Mouse (Mus musculus) neural tube, postnatal 0 days (tissue): ENCODE measurements around the gene Ada. TPM values are rescaled to one million over a fixed set of nuclear protein-coding genes. Genes with fewer than 3 reads are reported as not detected.

ENCODE experiments used
- polyA plus RNA-seq: library from polyadenylated mRNA; unstranded; fragments of >200 nt; fragmentation: Nextera tagmentation; extraction: Ambion mirVana; gene quantifications from 2 replicates; pipeline ENCODE4 v1.2.1, GENCODE M21; 2015

Ada gene
- polyA plus RNA-seq: 3.0 and 3.3 TPM in 2 replicates

GRCm38 (mm10) chr2:163749647-163750611, at the start of gene Ada:
Gene Ada, minus strand, starts transcription at chr2:163750239.

Other genes starting within 250 kb of the Ada start
- not detected in 2 replicates for gene Hnf4a, start 243.4 kb downstream of the Ada start, polyA plus RNA-seq
- 23.2 and 25.6 TPM in 2 replicates for gene Ttpal, start 147.9 kb downstream of the Ada start, polyA plus RNA-seq
- gene Serinc3, start 105.1 kb downstream of the Ada start, polyA plus RNA-seq: 36.4 and 38.8 TPM in 2 replicates
- gene Pkig, start 91.9 kb downstream of the Ada start, polyA plus RNA-seq: 111 and 132 TPM in 2 replicates
- 0.61 and 0.66 TPM in 2 replicates for gene Ccn5, start 70.6 kb upstream of the Ada start, polyA plus RNA-seq
- gene Kcnk15, start 103.4 kb upstream of the Ada start, polyA plus RNA-seq: 0.08 and 0.11 TPM in 2 replicates
- 17.1 and 18.3 TPM in 2 replicates for gene Rims4, start 168.4 kb upstream of the Ada start, polyA plus RNA-seq
- gene Ywhab, start 244.7 kb upstream of the Ada start, polyA plus RNA-seq: 574 and 581 TPM in 2 replicates